Mouse (Mus musculus) ovary, postnatal 36 days (tissue): ENCODE results near the gene Nicn1.
"Not testable (repeated sequence)": the region's sequence is repeated elsewhere in the genome, so short reads cannot be mapped to it uniquely, and the experiment has no call there.

Source experiments
- DNase-seq: peaks from one replicate; pipeline ENCODE4 v3.0.0; 2022; ENCODE audit warnings: low spot score, mixed read lengths

Gene Nicn1

DNA sequence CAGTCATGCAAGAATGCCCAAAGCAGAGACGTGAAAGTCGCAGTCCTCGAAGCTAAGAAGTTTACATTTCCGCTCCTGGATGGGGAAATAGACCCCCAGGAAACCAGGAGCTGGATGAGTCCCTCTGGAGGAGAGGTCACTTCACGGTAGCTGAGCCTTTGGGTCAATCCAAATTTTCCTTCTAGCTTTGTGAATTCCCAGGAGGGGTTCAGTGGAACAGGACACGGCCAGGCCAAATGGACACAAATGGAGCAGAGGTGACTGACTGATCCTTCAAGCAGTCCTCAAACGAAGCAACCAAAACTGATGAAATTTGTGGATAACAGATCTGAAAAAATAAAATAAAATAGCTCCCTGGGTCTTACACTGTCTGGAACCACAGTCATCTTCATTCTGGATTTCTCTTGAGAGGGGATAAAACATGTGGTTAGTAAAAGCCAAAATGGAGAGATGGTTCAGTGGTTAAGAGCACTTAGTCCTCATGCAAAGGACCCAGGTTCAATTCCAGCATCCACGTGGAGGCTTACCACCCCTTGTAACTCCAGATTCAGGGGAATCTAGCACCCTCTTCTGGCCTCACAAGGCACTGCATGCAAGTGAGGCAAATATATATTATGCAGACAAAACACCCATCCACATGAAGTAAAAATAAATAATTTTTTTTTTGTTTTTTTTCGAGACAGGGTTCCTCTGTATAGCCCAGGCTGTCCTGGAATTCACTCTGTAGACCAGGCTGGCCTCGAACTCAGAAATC lies 11.4 kb upstream of the Nicn1 start:
- DNase-seq: peak; percentile 29

- peak; percentile 67 for DNase-seq
These were observed 10.0 kb upstream of the Nicn1 start for GRCm38 (mm10) chr9:108280071-108280828.

DNA sequence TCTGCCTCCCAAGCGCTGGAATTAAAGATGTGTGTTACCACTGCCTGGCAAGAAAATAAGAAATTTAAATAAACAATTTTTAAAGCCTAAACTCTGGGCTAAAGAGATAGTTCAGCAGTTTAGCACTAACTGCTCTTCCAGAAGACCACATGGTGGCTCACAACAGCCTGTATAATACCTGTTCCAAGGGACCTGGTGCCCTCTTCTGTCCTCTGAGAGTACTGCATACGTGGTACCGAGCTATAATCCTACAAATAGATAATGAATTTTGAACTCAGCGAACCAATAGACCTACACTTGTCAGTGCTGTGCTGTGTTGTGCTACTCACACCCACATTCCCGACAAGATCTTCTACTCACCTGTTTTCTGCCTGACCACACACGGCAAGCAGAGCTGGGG lies 5.8 kb upstream of the Nicn1 start:
- peak; percentile 54 for DNase-seq

DNA sequence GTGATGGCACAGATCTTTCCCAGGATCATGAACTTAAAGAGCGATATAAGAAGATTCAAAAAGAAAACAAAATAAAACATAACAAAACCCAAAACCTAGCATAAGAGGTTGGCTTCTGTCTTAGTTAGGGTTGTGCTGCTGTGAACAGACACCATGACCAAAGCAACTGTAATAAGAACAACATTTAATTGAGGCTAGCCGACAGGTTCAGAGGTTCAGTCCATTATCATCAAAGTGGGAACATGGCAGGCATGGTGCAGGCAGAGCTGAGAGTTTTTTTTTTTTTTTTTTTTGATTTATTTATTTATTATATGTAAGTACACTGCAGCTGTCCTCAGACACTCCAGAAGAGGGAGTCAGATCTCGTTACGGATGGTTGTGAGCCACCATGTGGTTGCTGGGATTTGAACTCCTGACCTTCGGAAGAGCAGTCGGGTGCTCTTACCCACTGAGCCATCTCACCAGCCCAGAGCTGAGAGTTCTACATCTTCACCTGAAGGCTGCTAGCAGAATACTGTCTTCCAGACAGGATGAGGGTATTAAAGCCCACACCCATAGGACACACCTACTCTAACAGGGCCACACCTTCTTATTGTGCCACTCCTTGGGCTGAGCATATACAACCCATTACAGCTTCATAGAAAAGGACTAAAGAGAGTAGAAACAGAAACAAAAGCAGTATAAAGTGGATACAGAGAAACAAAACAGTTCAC lies 2.5 kb upstream of the Nicn1 start:
- not testable (repeated sequence) for DNase-seq

DNA sequence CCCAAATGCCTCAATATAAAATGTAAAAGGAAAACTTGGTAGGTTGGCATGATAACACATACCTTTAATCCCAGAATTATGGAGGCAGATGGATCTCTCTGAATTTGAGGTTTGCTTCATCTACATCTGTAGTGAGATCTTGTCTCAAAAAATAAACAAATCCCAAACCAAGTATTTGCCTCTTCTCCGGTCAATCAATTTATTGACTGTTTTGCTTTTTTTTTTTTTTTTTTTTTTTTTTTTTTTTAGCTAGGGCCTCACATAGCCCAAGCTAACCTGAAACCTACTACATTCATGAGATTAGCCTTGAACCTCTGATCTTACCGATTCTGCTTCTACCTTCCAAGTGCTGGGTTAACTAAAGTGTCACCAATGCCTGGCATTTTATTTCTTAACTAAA lies 882 bp upstream of the Nicn1 start:
- DNase-seq: no peak

DNA sequence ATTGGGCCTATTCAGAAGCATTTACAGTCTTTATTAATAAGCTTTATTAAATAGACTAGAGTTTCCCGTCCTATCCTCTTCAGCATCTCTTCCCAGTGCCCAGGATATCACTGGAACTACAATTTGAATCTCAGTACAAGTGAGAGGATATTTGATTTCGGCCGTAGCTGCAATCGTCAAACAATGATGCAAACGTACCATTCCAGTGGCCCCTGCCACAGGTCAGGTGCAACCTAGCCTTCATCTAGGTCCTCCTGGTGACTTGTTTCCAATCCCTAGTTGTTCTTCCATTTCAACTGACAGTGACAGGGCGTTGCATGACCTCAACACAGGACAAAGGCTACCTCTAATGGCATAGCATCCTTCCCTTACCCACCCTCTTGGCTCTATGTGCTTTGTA lies 544 bp downstream of the Nicn1 start:
- DNase-seq: no peak

DNA sequence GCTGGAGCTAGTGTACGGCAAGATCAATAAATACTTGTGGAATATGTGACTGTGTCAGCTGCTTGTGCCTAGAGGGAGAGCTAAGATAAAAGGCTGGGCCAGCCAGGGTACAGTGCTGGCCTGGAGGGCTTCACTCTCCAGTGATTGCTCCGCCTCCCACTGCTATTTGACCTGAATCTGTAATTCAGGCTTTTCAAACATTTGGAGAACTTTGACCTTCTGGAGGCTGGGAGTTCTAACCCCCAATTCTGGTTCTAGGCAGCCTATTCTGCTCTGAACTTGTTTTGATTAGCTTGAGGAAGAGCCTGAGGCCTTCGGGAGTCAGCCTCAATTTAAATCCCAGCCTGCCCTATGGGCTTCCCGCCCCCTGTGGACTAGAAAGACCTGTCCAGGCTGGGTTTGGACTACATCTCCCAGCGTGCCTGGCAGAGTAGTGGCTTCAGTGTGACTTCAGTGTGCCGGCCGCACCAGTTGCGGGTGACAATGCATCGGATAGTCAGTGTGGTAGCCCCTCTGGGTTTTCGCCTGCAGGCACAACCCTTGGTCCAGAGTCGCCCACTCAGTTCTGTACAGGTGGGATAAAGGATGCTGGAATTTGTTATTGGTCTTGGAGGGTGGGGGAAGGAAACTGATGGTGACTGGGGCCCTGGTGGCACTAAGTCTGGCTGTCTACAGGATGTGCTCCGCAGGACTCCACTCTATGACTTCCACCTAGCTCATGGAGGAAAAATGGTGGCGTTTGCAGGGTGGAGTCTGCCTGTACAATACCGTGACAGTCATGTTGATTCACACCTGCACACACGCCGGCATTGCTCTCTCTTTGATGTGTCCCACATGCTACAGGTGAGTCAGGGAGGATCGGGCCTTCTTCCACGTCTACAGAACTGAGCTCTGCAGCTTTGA lies 6.5 kb downstream of the Nicn1 start, which contains the start of gene Amt:
TSS of gene Amt (plus strand) at position 401 of the 903 bp plus-strand sequence.
- DNase-seq: no peak

GRCm38 (mm10) chr9:108301853-108302252 lies 11.6 kb downstream of the Nicn1 start:
- DNase-seq: no peak

- no peak for DNase-seq
These were observed 14.5 kb downstream of the Nicn1 start for GRCm38 (mm10) chr9:108304716-108305115.

DNA sequence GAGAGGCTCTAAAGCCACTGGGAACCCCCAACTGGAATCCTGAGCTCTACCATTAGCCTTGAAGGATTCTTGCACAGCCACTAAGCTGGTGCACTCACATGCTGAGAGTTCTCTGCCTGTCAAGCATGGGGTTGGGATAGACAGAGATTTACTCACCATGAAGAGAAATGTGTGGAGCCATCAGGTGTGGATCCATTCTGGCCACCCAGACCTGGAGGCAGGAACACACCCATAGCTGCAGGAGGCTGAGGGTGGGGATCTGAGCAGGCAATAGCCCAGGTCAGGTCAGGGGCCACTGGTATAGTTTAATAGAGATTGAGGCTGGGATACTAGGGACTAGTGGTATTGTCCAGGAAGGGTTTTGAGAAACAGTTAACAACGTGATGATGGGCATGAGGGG lies 14.9 kb downstream of the Nicn1 start:
- DNase-seq: peak; percentile 13

DNA sequence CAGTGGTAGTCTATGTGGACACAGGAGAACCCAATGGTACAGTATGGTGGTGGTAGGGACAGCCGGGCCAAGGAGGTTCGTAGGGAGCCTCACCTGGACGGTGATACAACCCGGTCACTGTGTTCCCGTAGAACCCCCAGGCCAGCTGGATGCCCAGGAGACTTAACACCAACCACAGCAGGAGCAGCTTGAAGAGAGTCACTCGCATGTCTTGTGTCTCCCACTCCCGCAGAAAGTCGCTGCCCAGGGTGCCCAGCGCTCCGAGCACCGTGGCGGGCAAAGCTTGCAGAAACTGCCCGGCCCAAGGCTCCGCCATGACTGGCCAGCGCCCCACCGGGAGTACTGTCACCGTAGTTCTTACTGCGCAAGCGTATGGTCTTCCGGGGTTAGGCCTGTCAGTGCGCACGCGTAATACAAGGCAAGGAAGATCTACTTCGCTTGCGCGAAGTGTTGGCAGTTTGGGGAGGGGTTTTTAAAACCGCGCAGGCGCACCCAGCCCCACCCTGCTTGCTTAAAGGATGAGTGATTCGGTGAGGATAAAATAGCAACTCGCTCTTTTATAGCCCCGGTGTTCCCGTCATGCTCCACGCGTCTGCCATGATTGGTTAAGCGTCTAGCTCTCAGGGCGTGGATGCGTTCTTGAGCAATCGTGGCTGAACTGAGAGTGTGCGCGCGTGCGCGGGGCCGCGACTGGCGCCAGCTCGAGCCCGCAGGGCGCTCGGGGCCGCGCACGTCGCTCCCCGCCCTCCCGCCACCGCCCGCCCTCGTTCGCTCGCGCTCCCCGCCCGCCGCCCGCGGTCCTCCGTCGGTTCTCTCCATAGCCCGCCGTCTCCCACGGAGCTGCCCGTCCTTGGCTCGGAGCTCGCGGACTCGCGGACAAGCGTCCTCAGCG lies 15.6 kb downstream of the Nicn1 start, which contains the start of the genes Rhoa and Tcta:
TSS of gene Rhoa (plus strand) at position 501 of the 892 bp plus-strand sequence.
TSS of gene Tcta (minus strand) at position 532 of the 892 bp plus-strand sequence.
- DNase-seq: peak; percentile 96

- DNase-seq: peak; percentile 84
These were observed 16.3 kb downstream of the Nicn1 start for GRCm38 (mm10) chr9:108306571-108306980.

DNA sequence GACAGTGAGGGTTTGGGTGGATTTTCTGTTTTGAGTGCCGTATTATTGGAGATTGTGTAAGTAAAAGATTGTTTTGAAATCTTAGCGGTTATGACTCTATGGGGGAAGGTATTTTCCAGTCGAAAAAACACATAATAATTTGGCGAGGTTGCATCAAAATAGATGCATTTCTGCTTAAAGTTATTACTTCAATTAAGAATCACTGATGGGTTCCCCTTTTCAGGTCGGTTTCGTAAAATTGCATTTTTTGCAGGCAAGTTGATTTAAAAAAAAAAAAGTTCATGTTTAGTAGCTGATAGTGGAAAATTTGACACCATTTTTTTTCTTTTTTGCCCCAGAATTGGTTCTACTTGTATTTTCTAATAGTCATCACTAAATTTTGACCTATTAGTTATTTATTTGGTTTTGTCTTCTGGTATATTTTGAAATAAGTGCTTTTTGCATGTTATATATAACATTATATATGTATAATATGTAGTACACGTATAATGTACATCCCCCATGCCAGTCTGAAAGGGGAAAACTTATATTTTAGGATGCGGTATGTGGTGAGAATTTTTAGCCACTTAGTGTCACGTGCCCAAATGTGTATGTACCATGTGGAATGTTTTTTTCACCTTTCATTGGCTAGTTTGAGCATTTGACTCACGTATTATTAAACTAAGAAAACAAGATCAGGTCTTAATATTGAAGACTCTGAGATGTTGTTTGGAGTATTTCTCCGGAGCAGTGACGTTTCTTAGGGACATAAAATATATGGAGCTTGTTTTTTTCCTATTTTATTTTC lies 17.0 kb downstream of the Nicn1 start:
- no peak for DNase-seq

DNA sequence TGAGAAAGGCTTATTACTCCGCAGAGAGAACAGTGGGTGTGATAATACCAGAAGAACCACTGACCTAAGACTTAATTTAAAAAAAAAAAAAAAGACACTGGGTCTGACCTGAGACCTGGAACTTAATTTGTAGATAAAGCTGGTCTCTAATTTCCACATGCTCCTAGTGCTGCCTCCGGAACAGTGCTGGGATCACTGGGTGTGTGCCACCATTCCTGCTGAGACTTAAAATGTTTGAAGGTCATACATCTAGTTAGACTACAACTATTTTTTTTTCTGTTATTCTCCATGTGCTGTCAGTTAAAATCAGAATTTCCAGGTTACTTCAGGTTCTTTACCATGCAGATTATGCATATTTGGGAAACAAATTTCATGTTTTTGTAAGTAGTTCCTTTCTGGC lies 17.9 kb downstream of the Nicn1 start:
- DNase-seq: no peak

- no peak for DNase-seq
These were observed 27.3 kb downstream of the Nicn1 start for GRCm38 (mm10) chr9:108317572-108317971.

- DNase-seq: no peak
These were observed 28.2 kb downstream of the Nicn1 start for GRCm38 (mm10) chr9:108318462-108318861.

GRCm38 (mm10) chr9:108322054-108322453 lies 31.8 kb downstream of the Nicn1 start:
- DNase-seq: not testable (repeated sequence)

- DNase-seq: no peak
These were observed 34.6 kb downstream of the Nicn1 start for GRCm38 (mm10) chr9:108324784-108325183.

DNA sequence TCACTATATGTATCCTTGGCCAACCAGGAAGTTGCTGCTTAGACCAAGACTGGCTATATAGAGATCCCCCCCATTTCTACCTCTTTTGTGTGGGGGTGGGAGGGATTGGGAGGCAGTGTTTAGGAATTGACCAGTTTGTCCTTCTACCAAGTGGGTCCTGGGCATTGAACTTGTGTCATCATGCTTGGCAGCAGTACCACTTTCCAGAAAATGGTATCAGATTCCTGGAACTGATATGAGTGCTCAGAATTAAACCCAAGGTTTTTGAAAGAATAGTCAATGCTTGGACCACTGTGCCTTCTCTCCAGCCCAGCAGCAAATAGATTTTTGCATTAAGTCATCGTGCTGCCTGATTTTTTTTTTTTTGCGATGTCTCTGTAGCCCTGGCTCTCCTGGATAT lies 35.6 kb downstream of the Nicn1 start:
- DNase-seq: no peak
